Comparison of ENCODE assay signal across 27 mouse cellular contexts in genomic region chr3:107685652-107686051, GRCm38 (mm10). TPM values are rescaled to one million over a fixed set of nuclear protein-coding genes. Genes with fewer than 3 reads are reported as not detected.
DNase-seq lines count a peak whose midpoint lies in the region; ATAC-seq and TF ChIP-seq lines count a peak whose summit lies in the region.
"Had no signal": no experiment of that assay in that cellular context is flagged by ENCODE, and none has a peak within 500 bp of the region (broad histone marks: within the 10 kb centered on the region; RNA-seq: fewer than 3 reads in every experiment).

No protein-coding gene starts in this region.

- no peaks in the 10 kb centered on the region for H3K9me3 ChIP-seq in kidney, postnatal 0 days (replicated peaks; ENCODE audit: low read length)
- no peaks in the 10 kb centered on the region for H3K9me3 ChIP-seq in MEL (replicated peaks; ENCODE audit: insufficient read depth, low read length)
- no peaks in the 10 kb centered on the region for H3K9me3 ChIP-seq in hindbrain, embryonic 14.5 days (ENCODE audit: control insufficient read depth, low read length)
- H3K9me3 ChIP-seq: embryonic facial prominence, embryonic 13.5 days; forebrain, embryonic 15.5 days; heart, embryonic 10.5 days; hindbrain, embryonic 13.5 days had no signal

- peak in 1 of 2 experiments; percentile 33; a peak in 2 of 4 replicates for TF ChIP-seq EP300 in MEL (IDR thresholded peaks at IDR 0.05; ENCODE audit: low read depth in 1 of 2, low read length in 2 of 2)

- TF ChIP-seq CTCF in kidney, postnatal 0 days (IDR thresholded peaks at IDR 0.05; ENCODE audit: low read depth), result no peak
- no peak for TF ChIP-seq CTCF in MEL (IDR thresholded peaks at IDR 0.05 in 2 of 3, conservative IDR thresholded peaks at IDR 0.05 in 1 of 3; ENCODE audit: control insufficient read depth in 1 of 3, insufficient read depth in 1 of 3, low read depth in 2 of 3, low read length in 3 of 3, poor library complexity in 1 of 3, severe bottlenecking in 1 of 3)

- no peak overlapping the region for H3K4me3 ChIP-seq in kidney, postnatal 0 days (replicated peaks; ENCODE audit: low read depth, low read length)
- no peak overlapping the region for H3K4me3 ChIP-seq in MEL (ENCODE audit: control insufficient read depth in 1 of 2, insufficient read depth in 1 of 2, low read depth in 2 of 2, low read length in 2 of 2)
- no peak overlapping the region for H3K4me3 ChIP-seq in hindbrain, embryonic 14.5 days (replicated peaks; ENCODE audit: low read length)
- H3K4me3 ChIP-seq: embryonic facial prominence, embryonic 13.5 days; forebrain, embryonic 15.5 days; heart, embryonic 10.5 days; hindbrain, embryonic 13.5 days had no signal

- H3K4me2 ChIP-seq in kidney, postnatal 0 days (ENCODE audit: low read length), result no peak overlapping the region
- no peak overlapping the region for H3K4me2 ChIP-seq in hindbrain, embryonic 14.5 days (replicated peaks)
- H3K4me2 ChIP-seq: embryonic facial prominence, embryonic 13.5 days; forebrain, embryonic 15.5 days; hindbrain, embryonic 13.5 days had no signal

- no peaks in the 10 kb centered on the region for H3K27me3 ChIP-seq in kidney, postnatal 0 days (ENCODE audit: insufficient read depth, low read length)
- no peaks in the 10 kb centered on the region for H3K27me3 ChIP-seq in MEL (ENCODE audit: control insufficient read depth in 1 of 2, insufficient read depth in 2 of 2, low read length in 2 of 2)
- H3K27me3 ChIP-seq in hindbrain, embryonic 14.5 days (ENCODE audit: control insufficient read depth, insufficient read depth, low read length), result no peaks in the 10 kb centered on the region
- H3K27me3 ChIP-seq: embryonic facial prominence, embryonic 13.5 days; forebrain, embryonic 15.5 days; hindbrain, embryonic 13.5 days had no signal

- 61% methylated on average over 2 of the region's 2 CpGs for WGBS in kidney, postnatal 0 days
- 89% methylated on average over 2 of the region's 2 CpGs for WGBS in hindbrain, embryonic 14.5 days

- no peak overlapping the region for H3K27ac ChIP-seq in kidney, postnatal 0 days
- H3K27ac ChIP-seq in MEL (ENCODE audit: control insufficient read depth, low read depth, low read length), result no peak overlapping the region
- no peak overlapping the region for H3K27ac ChIP-seq in hindbrain, embryonic 14.5 days
- H3K27ac ChIP-seq: forebrain, embryonic 15.5 days; heart, embryonic 10.5 days; hindbrain, embryonic 13.5 days had no signal

- peaks cover 42% of the 10 kb centered on the region for H3K79me2 ChIP-seq in MEL (ENCODE audit: control insufficient read depth, insufficient read depth, low read length, poor library complexity)

- H3K9ac ChIP-seq in kidney, postnatal 0 days (ENCODE audit: low read depth, low read length), result no peak overlapping the region
- H3K9ac ChIP-seq in MEL (ENCODE audit: control insufficient read depth, low read depth, low read length, poor library complexity, severe bottlenecking), result no peak overlapping the region
- no peak overlapping the region for H3K9ac ChIP-seq in hindbrain, embryonic 14.5 days
- H3K9ac ChIP-seq: embryonic facial prominence, embryonic 13.5 days; forebrain, embryonic 15.5 days; hindbrain, embryonic 13.5 days had no signal

- H3K4me1 ChIP-seq in kidney, postnatal 0 days (replicated peaks; ENCODE audit: insufficient read depth, low read length), result peaks cover 16% of the 10 kb centered on the region
- peaks cover 21 to 47% of the 10 kb centered on the region in 2 experiments for H3K4me1 ChIP-seq in MEL (ENCODE audit: control insufficient read depth in 1 of 2, insufficient read depth in 2 of 2, low read length in 2 of 2)
- H3K4me1 ChIP-seq in hindbrain, embryonic 14.5 days (replicated peaks; ENCODE audit: control insufficient read depth, insufficient read depth, low read length), result peaks cover 33% of the 10 kb centered on the region

- H3K36me3 ChIP-seq in kidney, postnatal 0 days (ENCODE audit: insufficient read depth, low read length), result no peaks in the 10 kb centered on the region
- peaks cover 2 to 80% of the 10 kb centered on the region in 2 experiments; a peak in 3 of 4 replicates for H3K36me3 ChIP-seq in MEL (ENCODE audit: control insufficient read depth in 1 of 2, insufficient read depth in 2 of 2, low read length in 2 of 2)
- H3K36me3 ChIP-seq in hindbrain, embryonic 14.5 days (replicated peaks; ENCODE audit: control insufficient read depth, insufficient read depth), result no peaks in the 10 kb centered on the region; the same call in 1 of the 2 replicates
- H3K36me3 ChIP-seq: embryonic facial prominence, embryonic 13.5 days; forebrain, embryonic 15.5 days; heart, embryonic 10.5 days; hindbrain, embryonic 13.5 days had no signal

- no peak for TF ChIP-seq POLR2A in MEL (IDR thresholded peaks at IDR 0.05; ENCODE audit: control insufficient read depth in 1 of 2, insufficient read depth in 1 of 2, low read depth in 1 of 2, low read length in 2 of 2, poor library complexity in 1 of 2)

- no peak for TF ChIP-seq RAD21 in MEL (IDR thresholded peaks at IDR 0.05; ENCODE audit: low read depth, low read length)

- no peak for ATAC-seq in kidney, postnatal 0 days (replicated peaks; ENCODE audit: low FRiP score, low read depth)
- peak; percentile 33 for ATAC-seq in granulocyte monocyte progenitor cell, adult 5-6 weeks (replicated peaks; ENCODE audit: poor library complexity, severe bottlenecking)
- ATAC-seq in hindbrain, embryonic 14.5 days (ENCODE audit: low FRiP score), result no peak
- ATAC-seq in inflammation-experienced regulatory T-cells, adult 6 months, result no peak
- ATAC-seq: forebrain, embryonic 15.5 days; intestine, embryonic 16.5 days had no signal

- DNase-seq in kidney, postnatal 0 days (ENCODE audit: low spot score), result peak; percentile 18
- DNase-seq in kidney, adult 9 months, result no peak
- DNase-seq in MEL (ENCODE audit: low read depth, low spot score) (peak; percentile 65), MEL-GATA-1-ER (ENCODE audit: extremely low read depth, low read depth) (peak; percentile 39)
- DNase-seq in hindbrain, embryonic 14.5 days (ENCODE audit: low spot score), result no peak
- DNase-seq: adrenal gland, postnatal 10 days; cerebellum, adult 11 months; cerebellum, adult 8-10 months; cerebellum, postnatal 14 days; embryo, embryonic 11 days; gastrocnemius, postnatal 25 days; heart, adult 11 months; heart, postnatal 10 days; heart, postnatal 4 days had no signal

TF ChIP-seq in MEL, 35 proteins besides CTCF, POLR2A, EP300 and RAD21:
- TF ChIP-seq BHLHE40 (IDR thresholded peaks at IDR 0.05; ENCODE audit: borderline replicate concordance, low read depth, low read length) (no peak), SIN3A (IDR thresholded peaks at IDR 0.05; ENCODE audit: low read length) (peak; percentile 34; the same call in 1 of the 2 replicates), HCFC1 (IDR thresholded peaks at IDR 0.05; ENCODE audit: low read depth, low read length) (no peak), E2F4 (IDR thresholded peaks at IDR 0.05; ENCODE audit: borderline replicate concordance, low read depth, low read length) (no peak), MAX (IDR thresholded peaks at IDR 0.05; ENCODE audit: low read length) (0 out of 2 replicates have a peak, but pooled peaks have one; percentile 16), TAL1 (IDR thresholded peaks at IDR 0.05; ENCODE audit: low read length) (no peak), CHD1 (IDR thresholded peaks at IDR 0.05; ENCODE audit: low read depth, low read length) (0 out of 2 replicates have a peak, but pooled peaks have one; percentile 30), ZKSCAN1 (IDR thresholded peaks at IDR 0.05; ENCODE audit: low read depth, low read length) (no peak), USF1 (IDR thresholded peaks at IDR 0.05; ENCODE audit: low read depth, low read length) (no peak), ETS1 (IDR thresholded peaks at IDR 0.05; ENCODE audit: low read depth, low read length) (peak; percentile 56), MAFK (IDR thresholded peaks at IDR 0.05; ENCODE audit: borderline replicate concordance, low read depth, low read length) (no peak)

RNA-seq across cellular contexts. Expression of gene Ahcyl1, which starts 10.7 kb away (rescaled TPM):
- 79.2 and 81.5 TPM in 2 replicates for polyA plus RNA-seq in kidney, postnatal 0 days (2015; fragmentation: Nextera tagmentation; extraction: Ambion mirVana)
- 28.0 and 32.4 TPM in 2 replicates for total RNA-seq in MEL (2012; rRNA removed)
- 100 to 1,000 TPM; 104 to 105 TPM for polyA plus RNA-seq in MEL (2012; ENCODE audit: insufficient read depth in 1 of 2, insufficient read length in 2 of 2, low read depth in 1 of 2, low replicate concordance in 2 of 2, missing spikeins in 1 of 2)
- total RNA-seq in granulocyte monocyte progenitor cell, adult 5-6 weeks (2014; fragmentation: Nextera tagmentation), result 81.6 and 100 TPM in 2 replicates
- total RNA-seq in granulocyte monocyte progenitor cell, adult 5-6 weeks (2017), result 67.8 and 68.2 TPM in 2 replicates
- polyA plus RNA-seq in hindbrain, embryonic 14.5 days (2014; fragmentation: Nextera tagmentation; extraction: Ambion mirVana), result 131 and 141 TPM in 2 replicates
- 10 to 100 TPM; 17.5 to 22.8 (median 19.6) TPM for polyA plus RNA-seq in inflammation-experienced regulatory T-cells, adult 6 months (2017; shearing (Covaris generic))

RNA-seq across cellular contexts. Expression of gene Strip1, which starts 54.2 kb away (rescaled TPM):
- polyA plus RNA-seq in kidney, postnatal 0 days (2015; fragmentation: Nextera tagmentation; extraction: Ambion mirVana), result 34.4 and 34.9 TPM in 2 replicates
- total RNA-seq in MEL (2012; rRNA removed), result 19.8 and 20.2 TPM in 2 replicates
- polyA plus RNA-seq in MEL (2012; ENCODE audit: insufficient read depth in 1 of 2, insufficient read length in 2 of 2, low read depth in 1 of 2, low replicate concordance in 2 of 2, missing spikeins in 1 of 2), result 10 to 100 TPM in 1 of 2 experiments, not detected in 1; 32.9 TPM
- total RNA-seq in granulocyte monocyte progenitor cell, adult 5-6 weeks (2014; fragmentation: Nextera tagmentation), result 18.6 and 20.1 TPM in 2 replicates
- total RNA-seq in granulocyte monocyte progenitor cell, adult 5-6 weeks (2017), result 19.5 and 21.9 TPM in 2 replicates
- polyA plus RNA-seq in hindbrain, embryonic 14.5 days (2014; fragmentation: Nextera tagmentation; extraction: Ambion mirVana), result 158 and 170 TPM in 2 replicates
- polyA plus RNA-seq in inflammation-experienced regulatory T-cells, adult 6 months (2017; shearing (Covaris generic)), result 10 to 100 TPM; 11.1 to 20.6 (median 15.6) TPM

RNA-seq across cellular contexts. Expression of gene Gm10961, which starts 54.5 kb away (rescaled TPM):
- not detected in 2 replicates for polyA plus RNA-seq in kidney, postnatal 0 days (2015; fragmentation: Nextera tagmentation; extraction: Ambion mirVana)
- total RNA-seq in MEL (2012; rRNA removed), result not detected in 2 replicates
- not detected for polyA plus RNA-seq in MEL (2012; ENCODE audit: insufficient read depth in 1 of 2, insufficient read length in 2 of 2, low read depth in 1 of 2, low replicate concordance in 2 of 2, missing spikeins in 1 of 2)
- total RNA-seq in granulocyte monocyte progenitor cell, adult 5-6 weeks (2014; fragmentation: Nextera tagmentation), result not detected in 2 replicates
- total RNA-seq in granulocyte monocyte progenitor cell, adult 5-6 weeks (2017), result not detected in 2 replicates
- not detected in 2 replicates for polyA plus RNA-seq in hindbrain, embryonic 14.5 days (2014; fragmentation: Nextera tagmentation; extraction: Ambion mirVana)
- not detected for polyA plus RNA-seq in inflammation-experienced regulatory T-cells, adult 6 months (2017; shearing (Covaris generic))
- total RNA-seq: adrenal gland, postnatal 10 days; adrenal gland, postnatal 4 days; common myeloid progenitor, adult 5-6 weeks; ES-E14; gastrocnemius, postnatal 25 days; heart, postnatal 10 days; heart, postnatal 4 days had no signal
- polyA plus RNA-seq: brain, embryonic 14.5 days; embryonic facial prominence, embryonic 13.5 days; forebrain, embryonic 11.5 days; forebrain, embryonic 15.5 days; heart, embryonic 10.5 days; heart, embryonic 14.5 days; hindbrain, embryonic 13.5 days; intestine, embryonic 16.5 days had no signal

Comparison
In these comparisons a context has a peak if more than half of its experiments do, and no peak if none do; other contexts are left out.
1. DNase-seq: peak in kidney, postnatal 0 days (single experiment), MEL (single experiment) and MEL-GATA-1-ER (single experiment); none in kidney, adult 9 months (single experiment) and hindbrain, embryonic 14.5 days (single experiment).